Mouse (Mus musculus): ENCODE data around the gene Hsd17b1.
A peak's percentile ranks its signal among the peaks of the same experiment; 100 is the strongest.

Hsd17b1 gene

DNA sequence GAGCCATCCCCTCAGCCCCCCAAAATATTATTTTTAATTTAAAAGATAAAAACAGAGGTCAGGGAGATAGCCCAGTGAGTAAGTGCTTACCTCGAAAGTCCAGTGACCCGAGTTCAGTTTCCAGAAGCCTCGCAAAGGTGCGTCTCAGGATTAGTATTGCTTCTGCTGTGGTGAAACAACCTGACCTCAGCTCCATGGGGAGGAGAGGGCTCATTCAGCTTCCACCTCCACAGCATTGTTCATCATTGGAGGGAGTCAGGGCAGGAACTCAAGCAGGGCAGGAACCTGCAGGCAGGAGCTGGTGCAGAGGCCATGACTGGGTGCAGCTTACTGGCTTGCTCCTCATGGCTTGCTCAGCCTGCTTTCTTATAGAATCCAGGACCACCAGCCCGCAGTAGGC lies 17.2 kb upstream of the Hsd17b1 start:
- DNase-seq, result no peak

GRCm38 (mm10) chr11:101062165-101062884 lies 15.9 kb upstream of the Hsd17b1 start:
- no peak for DNase-seq

DNA sequence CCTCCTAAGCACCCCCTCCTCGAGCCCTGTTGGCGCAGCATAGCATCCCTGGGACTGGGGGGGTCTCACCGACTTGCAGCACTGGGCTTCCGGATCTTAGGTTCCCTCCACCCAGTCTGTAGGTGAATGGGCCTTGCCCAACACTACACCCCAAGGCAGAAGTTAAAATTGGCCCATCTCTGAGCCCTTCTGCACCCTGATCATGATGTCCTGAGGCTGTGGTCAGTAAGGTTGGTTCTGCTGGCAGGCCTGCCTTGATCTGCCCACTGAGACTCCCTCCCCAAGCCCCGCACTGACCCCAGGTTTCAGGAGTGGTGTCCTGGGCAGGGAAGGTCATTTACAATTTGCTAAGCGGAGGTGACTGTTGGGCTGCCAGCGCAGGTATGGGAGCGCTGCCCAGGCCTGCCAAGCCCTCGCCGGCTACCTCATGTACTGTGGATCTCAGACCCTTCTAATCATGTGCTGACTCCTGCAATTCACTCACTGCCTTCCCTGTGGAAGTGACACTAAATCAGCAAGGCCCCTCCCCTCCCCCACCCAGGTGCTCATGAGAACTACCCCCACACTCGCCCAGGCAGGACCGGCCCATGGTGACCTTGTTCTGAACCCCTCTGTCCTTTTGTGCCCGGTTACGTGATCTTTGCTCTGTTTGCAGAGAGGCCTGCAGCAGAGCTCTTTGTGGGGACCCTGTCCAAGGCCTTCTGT lies 15.1 kb upstream of the Hsd17b1 start:
- DNase-seq, result peak in 1 of 2 experiments; percentile 59

DNA sequence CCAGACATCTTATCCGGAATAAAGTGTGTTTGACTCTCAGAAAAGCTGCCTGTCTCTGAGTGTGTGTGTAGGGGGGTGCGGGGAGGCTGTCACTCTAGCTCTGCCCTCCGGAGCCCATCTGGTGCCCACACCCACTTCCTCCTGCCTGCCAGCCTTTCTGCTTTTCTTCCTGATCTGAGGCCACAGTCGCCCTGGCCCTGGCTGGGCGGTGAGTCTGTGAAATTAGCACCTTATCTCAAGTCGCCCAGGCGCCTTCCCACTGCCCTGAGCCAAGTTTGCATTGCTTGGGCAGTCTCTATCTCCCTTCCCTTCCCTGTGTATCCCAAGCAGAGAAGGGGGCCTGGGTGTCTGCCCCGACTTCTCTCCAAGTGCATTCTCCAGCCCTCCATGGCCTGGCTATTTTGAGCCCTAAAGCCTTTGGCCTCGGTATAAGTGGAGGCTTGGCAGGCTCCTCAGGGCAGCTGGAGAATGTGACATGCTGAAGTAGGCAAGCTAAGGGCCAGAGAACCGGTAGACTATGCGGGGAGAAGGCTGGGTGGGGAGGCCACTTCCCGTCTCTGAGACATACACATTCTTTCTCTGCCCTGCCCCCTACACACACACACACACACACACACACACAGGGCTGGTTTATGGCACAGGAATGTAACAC lies 14.4 kb upstream of the Hsd17b1 start:
- peak; percentile 82 to 89 for DNase-seq

DNA sequence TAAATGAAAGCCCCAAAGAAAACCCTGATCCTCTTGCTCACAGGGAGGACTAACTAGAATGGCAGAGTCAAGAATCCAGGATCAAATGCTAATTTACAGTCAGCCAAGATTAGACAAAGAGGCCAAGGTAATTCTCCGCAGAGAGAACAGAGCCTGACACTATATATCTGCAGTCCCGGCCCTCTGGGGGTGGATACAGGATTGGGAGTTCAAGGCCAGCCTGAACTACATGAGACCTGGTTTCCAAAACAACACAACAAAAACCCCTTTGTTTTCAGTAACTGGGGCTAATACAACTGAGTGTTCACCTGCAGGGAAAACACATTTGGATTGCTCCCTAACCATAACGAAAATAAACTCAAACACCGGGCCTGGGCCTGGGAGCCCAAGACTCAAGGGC lies 13.7 kb upstream of the Hsd17b1 start:
- DNase-seq, result no peak

- no peak for DNase-seq
These were observed 13.2 kb upstream of the Hsd17b1 start for GRCm38 (mm10) chr11:101065002-101065401.

DNA sequence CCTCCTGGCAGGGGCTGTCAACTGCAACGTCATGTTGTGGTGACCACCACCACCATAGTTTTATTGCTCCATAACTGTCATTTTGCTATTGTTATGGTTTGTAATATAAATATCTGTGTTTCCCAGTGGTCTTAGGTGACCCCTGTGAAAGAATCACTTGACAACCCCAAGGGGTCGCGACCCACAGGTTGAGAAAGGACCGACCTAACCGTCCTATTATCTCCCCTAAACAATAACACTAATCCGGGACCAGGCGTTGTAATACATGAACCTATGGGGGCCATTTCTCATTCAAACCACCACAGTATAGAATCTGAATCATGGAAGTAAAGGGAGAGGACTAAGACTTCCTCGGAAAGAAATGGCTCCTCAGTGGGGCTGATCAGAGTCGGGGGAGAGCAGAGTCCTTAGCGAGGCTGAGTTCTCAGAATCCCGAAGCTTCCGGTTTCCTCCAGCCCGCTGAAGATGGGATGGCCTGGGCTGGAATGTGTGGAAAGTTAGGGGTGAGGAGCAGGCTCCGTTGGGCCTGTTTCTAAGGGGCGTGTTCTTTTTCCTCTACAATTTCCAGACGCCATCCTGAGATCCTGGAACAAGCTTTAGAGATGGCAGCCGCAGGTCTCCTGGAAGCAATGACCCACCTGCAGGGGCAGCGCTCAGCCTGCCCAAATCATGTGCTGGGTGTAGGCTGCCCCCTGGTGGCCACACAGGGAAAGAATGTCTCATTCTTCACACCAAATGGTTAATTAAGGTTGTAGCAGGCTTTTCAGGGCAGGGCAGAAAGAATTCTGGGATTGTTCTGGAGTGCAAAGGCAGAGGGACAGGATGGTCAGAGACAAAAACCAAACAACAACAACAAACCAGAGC lies 11.4 kb upstream of the Hsd17b1 start:
- DNase-seq, result peak; percentile 96 to 97

DNA sequence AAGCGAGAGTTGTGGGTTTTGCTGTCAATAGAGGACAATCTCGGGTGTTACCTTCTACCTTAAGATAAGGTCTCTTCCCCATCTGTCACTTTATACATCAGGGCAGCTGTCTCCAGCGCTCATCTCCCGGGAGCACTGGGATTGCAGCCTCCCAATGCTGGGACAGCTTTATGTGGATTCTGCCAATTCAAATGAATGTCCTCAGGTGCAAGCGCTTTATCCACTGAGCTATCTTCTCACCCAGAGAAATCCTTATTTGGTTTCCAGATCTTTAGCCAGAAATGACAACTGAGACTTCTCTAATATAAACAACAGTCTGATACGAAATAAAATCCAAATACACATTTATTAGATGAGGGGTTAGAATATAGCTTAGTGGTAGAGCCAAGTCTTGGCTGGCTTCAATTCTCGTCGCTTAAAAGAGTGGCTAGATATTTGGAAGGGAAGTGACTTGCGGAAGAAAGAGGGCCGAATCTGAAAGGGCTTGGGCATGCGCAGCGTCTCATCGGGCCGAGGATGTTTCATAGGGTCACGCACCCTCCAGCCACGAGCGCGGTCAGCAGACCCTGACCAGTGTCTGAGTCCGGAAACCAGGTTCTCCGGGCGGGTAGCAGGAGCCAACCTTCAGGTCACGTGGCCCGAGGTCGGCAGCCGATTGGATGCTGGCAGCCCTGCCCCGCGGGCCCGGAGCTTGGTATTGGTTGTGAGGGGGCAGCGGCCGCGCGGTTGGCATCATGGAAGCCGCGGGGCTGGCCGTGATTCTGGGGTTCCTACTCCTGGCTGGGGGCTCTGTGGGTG lies 8.6 kb upstream of the Hsd17b1 start, which contains the start of gene Naglu:
TSS of gene Naglu (plus strand) at position 622 of the 798 bp plus-strand sequence.
- peak; percentile 98 to 99 for DNase-seq

DNA sequence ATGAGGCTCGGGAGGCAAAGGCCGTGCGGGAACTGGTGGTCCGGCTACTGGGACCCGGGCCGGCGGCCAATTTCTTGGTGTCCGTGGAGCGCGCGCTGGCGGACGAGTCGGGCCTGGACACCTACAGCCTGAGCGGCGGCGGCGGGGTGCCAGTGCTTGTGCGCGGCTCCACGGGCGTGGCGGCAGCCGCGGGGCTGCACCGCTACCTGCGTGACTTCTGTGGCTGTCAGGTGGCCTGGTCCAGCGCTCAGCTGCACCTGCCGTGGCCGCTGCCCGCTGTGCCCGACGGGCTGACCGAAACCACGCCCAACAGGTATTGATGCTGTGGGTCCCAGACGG lies 8.1 kb upstream of the Hsd17b1 start:
- no peak for DNase-seq

- peak; percentile 73 to 78 for DNase-seq
These were observed 7.2 kb upstream of the Hsd17b1 start for GRCm38 (mm10) chr11:101070987-101071386.

GRCm38 (mm10) chr11:101071810-101072428 lies 6.3 kb upstream of the Hsd17b1 start:
- DNase-seq, result peak in 1 of 2 experiments; percentile 40

DNA sequence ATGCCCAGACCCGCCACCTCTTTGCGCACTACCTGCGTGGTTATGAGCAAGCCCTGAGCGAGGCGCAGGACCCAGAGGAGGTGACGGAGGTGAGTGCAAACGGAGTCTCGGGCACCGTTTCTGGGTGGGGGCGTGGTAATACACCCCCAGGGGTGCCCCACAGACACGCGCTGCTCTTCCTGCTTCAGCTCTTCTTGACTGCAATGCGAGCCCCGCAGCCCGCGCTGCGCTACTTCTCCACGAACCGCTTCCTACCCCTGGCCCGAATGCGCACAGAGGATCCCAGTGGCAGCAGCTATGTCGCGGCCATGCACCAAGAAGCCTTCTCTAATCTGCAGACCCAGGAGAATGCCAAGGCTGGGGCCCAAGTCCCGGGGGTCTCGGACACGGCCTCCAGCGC lies 1.5 kb downstream of the Hsd17b1 start:
- peak in 1 of 2 experiments; percentile 30 for DNase-seq

- DNase-seq, result no peak
These were observed 2.2 kb downstream of the Hsd17b1 start for GRCm38 (mm10) chr11:101080421-101080820.

GRCm38 (mm10) chr11:101081659-101082058 lies 3.4 kb downstream of the Hsd17b1 start:
- no peak for DNase-seq

DNA sequence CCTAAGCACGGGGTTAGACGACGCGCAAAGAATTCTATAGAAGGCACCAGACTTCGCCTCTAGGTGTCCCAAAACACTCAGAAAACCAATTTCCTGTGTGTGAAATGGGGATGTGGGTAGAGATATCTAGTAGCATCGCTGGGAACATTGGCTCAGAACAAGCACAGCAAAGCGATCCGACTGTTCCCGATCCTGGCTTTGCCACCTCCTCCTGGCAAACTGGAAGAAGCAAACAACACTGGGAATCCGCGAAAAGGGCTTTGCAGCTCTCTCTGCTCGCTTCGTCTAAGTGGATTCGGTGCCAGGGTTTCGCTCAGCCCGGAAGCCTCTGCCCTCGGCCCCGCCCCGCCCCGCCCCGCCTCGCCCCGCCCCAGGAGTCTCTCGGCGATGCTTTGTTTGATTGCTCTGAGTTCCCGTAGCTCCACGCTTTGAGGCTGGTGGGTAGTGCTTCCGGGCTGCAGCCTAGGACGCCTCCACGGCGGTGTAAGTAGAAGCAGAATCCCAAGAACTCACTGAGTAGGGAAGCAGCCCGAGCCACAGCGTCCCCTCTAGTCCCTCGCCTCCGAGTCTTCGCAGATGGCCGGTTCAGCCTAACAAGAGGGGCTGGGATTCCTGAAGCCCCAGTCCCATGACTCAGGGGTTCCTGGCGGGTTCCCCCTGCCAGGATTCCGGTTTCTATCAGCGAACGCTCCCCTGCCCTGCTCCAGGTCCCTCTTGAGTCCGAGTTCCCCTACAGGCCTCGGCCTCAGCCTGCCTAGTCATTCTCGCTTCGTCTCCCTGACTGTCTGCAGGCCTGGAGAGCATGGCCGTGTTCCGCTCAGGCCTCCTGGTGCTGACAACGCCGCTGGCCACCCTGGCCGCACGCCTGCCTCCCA lies 4.2 kb downstream of the Hsd17b1 start, which contains the start of gene Coasy:
TSS of gene Coasy (plus strand) at position 358 of the 875 bp plus-strand sequence.
- DNase-seq, result peak; percentile 95

GRCm38 (mm10) chr11:101083083-101083697 lies 5.0 kb downstream of the Hsd17b1 start:
- peak in 1 of 2 experiments; percentile 58 for DNase-seq

DNA sequence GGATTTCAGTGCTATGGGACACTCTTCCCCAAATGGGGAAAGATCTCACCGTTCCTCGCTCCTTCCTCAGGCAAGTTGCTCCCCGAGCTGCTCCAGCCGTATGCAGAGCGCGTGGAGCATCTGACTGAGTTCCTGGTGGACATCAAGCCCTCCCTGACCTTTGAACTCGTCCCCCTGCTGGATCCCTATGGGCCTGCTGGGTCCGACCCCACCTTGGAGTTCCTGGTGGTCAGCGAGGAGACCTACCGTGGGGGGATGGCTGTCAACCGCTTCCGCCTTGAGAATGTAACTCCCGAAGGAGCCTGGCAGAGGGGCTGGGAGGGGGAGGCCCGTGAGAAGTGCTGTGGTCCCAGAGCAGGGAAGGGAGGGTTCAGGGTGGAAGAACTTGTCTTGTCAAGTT lies 6.0 kb downstream of the Hsd17b1 start:
- peak in 1 of 2 experiments; percentile 9 for DNase-seq

DNA sequence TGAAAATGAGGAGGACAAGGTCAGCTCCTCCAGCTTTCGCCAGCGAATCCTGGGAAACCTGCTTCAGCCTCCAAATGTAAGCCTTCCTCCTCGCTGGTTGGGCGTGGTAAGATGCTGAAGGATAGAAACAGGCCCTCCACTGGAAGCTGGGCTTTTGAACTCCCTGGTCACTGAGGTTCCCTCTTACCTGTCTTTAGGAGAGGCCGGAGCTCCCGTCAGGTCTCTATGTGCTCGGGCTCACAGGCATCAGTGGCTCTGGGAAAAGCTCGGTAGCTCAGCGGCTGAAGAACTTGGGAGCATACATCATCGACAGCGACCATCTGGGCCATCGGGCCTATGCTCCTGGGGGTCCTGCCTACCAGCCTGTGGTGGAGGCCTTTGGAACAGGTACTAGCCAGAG lies 6.6 kb downstream of the Hsd17b1 start:
- no peak for DNase-seq

DNA sequence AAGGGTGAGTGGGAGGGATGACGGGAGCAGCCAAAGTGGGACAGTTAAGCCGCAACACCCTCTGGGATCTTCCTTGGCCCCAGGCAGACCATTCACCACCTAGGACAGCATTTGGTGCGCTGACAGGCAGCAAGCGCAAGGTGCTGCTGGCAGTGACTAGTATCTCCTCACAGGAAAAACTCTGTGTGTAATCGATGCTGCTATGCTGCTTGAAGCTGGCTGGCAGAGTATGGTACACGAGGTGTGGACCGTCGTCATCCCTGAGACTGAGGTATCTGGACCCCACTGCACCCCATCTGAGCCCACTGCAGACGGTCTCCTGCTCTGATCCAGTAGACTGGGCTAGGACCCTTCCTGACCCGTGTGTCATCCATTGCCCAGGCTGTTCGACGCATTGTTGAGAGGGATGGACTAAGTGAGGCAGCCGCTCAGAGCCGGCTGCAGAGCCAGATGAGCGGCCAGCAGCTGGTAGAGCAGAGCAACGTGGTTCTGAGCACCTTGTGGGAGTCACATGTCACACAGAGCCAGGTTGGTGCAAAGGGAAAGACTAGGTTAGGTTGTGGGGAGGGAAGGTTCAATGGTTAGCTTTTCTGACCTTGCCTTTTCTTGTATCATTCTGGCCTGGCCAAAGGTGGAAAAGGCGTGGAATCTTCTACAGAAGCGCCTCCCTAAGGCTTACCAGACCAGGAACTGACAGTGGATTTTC lies 7.6 kb downstream of the Hsd17b1 start:
- DNase-seq, result no peak

Measured in cerebellum, postnatal 10 days (tissue).